Mouse (Mus musculus) G1E (cell line): ENCODE measurements around the gene Rbm43. TPM values are rescaled to one million over a fixed set of nuclear protein-coding genes. Genes with fewer than 3 reads are reported as not detected.

Experiments used
- ATAC-seq: 2 replicates; pipeline ENCODE4 v1.8.0; 2016; ENCODE audit warnings: mild to moderate bottlenecking; ENCODE audit not compliant: insufficient number of reproducible peaks, poor library complexity, low FRiP score, severe bottlenecking; ENCODE audit errors: extremely low read depth
- DNase-seq: peaks from one replicate; pipeline ENCODE4 v3.0.0; 2012; ENCODE audit warnings: low spot score
- H3K27me3 ChIP-seq: 2 replicates; pipeline ENCODE4 v1.6.1; 2012; ENCODE audit warnings: mild to moderate bottlenecking, low read length, inconsistent platforms; ENCODE audit not compliant: insufficient read depth
- H3K36me3 ChIP-seq: replicated peaks from 2 replicates; pipeline ENCODE3; 2012; ENCODE audit warnings: mild to moderate bottlenecking, inconsistent platforms
- H3K4me1 ChIP-seq: 2 replicates; pipeline ENCODE4 v1.6.1; 2012; ENCODE audit warnings: low read depth, low read length, inconsistent platforms, mixed read lengths; ENCODE audit not compliant: insufficient read depth
- H3K4me3 ChIP-seq: 2 replicates; pipeline ENCODE4 v1.5.1; 2012; ENCODE audit warnings: low read depth, mild to moderate bottlenecking, inconsistent platforms, low read length, moderate library complexity, mixed read lengths
- H3K9me3 ChIP-seq: replicated peaks from 2 replicates; pipeline ENCODE4 v1.6.1; 2012; ENCODE audit warnings: inconsistent platforms
- CTCF ChIP-seq: IDR thresholded peaks from 2 replicates; pipeline ENCODE4 v1.5.1; 2012; ENCODE audit warnings: low read depth, low read length, inconsistent platforms, mixed read lengths
- GATA1 ChIP-seq: IDR thresholded peaks from 2 replicates; pipeline ENCODE4 v1.6.1; 2012; ENCODE audit warnings: borderline replicate concordance, low read length, inconsistent platforms, mixed read lengths
- GATA2 ChIP-seq: IDR thresholded peaks from 2 replicates; pipeline ENCODE4 v1.6.1; 2012; ENCODE audit warnings: low read depth, low read length, inconsistent platforms, borderline replicate concordance
- POLR2AphosphoS5 ChIP-seq: IDR thresholded peaks from 2 replicates; pipeline ENCODE4 v1.6.1; 2012; ENCODE audit warnings: low read depth, low read length, inconsistent platforms; ENCODE audit not compliant: insufficient replicate concordance
- TAL1 ChIP-seq: conservative IDR thresholded peaks from 2 replicates; pipeline ENCODE4 v1.6.1; 2012; ENCODE audit warnings: low read depth, low read length, inconsistent platforms, mixed read lengths
- polyA plus RNA-seq: library from polyadenylated mRNA; stranded (reverse); fragments of >175 nt; gene quantifications from 2 replicates; pipeline ENCODE4 v1.2.3, GENCODE M21; 2012
- total RNA-seq, 2 experiments: library from RNA; stranded (forward) in 1 of 2; stranded (reverse) in 1 of 2; fragments of 200-1000 nt in 1 of 2; fragments of >200 nt in 1 of 2; fragmentation: Nextera tagmentation in 1 of 2; gene quantifications; 2 replicates each; pipeline ENCODE4 v1.2.3; 2014 to 2017

The Rbm43 gene
- total and polyA plus RNA-seq, 3 experiments, result 13.3 to 67.7 (median 32.0) TPM

- Histone ChIP-seq H3K36me3 (no peaks in the 10 kb centered on the region), H3K9me3 (no peaks in the 10 kb centered on the region), H3K4me3 (no peak overlapping the region), H3K27me3 (no peaks in the 10 kb centered on the region; the same call in 1 of the 2 replicates), H3K4me1 (peaks cover 6% of the 10 kb centered on the region; the same call in 1 of the 2 replicates)
- TF ChIP-seq CTCF (no peak), POLR2AphosphoS5 (no peak), TAL1 (no peak)
- DNase-seq (no peak), ATAC-seq (no peak)
Observed at GRCm38 (mm10) chr2:51945812-51946211, 10.8 kb upstream of the Rbm43 start.

- Histone ChIP-seq H3K36me3 (peaks cover 5% of the 10 kb centered on the region), H3K27me3 (no peaks in the 10 kb centered on the region; the same call in 1 of the 2 replicates), H3K4me3 (no peak overlapping the region), H3K9me3 (no peaks in the 10 kb centered on the region), H3K4me1 (peaks cover 29% of the 10 kb centered on the region)
- ATAC-seq, result peak; percentile 52
- no peak for DNase-seq
- TF ChIP-seq GATA1 (no peak), TAL1 (peak; percentile 47; the same call in 1 of the 2 replicates), GATA2 (no peak), CTCF (no peak), POLR2AphosphoS5 (no peak)
Observed at GRCm38 (mm10) chr2:51941832-51942231, 6.9 kb upstream of the Rbm43 start.

- no peak overlapping the region for H3K4me3 ChIP-seq
- H3K27me3 ChIP-seq, result no peaks in the 10 kb centered on the region
- no peak for TF ChIP-seq TAL1
- TF ChIP-seq GATA2, result no peak
- ATAC-seq (0 out of 2 replicates have a peak, but pooled peaks have one; percentile 15), DNase-seq (no peak)
- H3K9me3 ChIP-seq, result no peaks in the 10 kb centered on the region
- peaks cover 7% of the 10 kb centered on the region for H3K36me3 ChIP-seq
- peaks cover 50% of the 10 kb centered on the region for H3K4me1 ChIP-seq
Observed at GRCm38 (mm10) chr2:51938750-51939149, 3.8 kb upstream of the Rbm43 start.

- H3K36me3 ChIP-seq, result peaks cover 14% of the 10 kb centered on the region
- H3K9me3 ChIP-seq, result no peaks in the 10 kb centered on the region
- peaks cover 63% of the 10 kb centered on the region for H3K4me1 ChIP-seq
- H3K4me3 ChIP-seq, result no peak overlapping the region
- no peak for ATAC-seq
- H3K27me3 ChIP-seq, result no peaks in the 10 kb centered on the region
- TF ChIP-seq CTCF (no peak), GATA1 (no peak), TAL1 (no peak)
- no peak for DNase-seq
Observed at GRCm38 (mm10) chr2:51937004-51937403, 2.0 kb upstream of the Rbm43 start.

- peaks cover 17% of the 10 kb centered on the region for H3K36me3 ChIP-seq
- H3K4me3 ChIP-seq, result no peak overlapping the region
- TF ChIP-seq POLR2AphosphoS5, result no peak
- no peak for TF ChIP-seq TAL1
- H3K27me3 ChIP-seq, result no peaks in the 10 kb centered on the region
- DNase-seq (no peak), ATAC-seq (no peak)
- H3K9me3 ChIP-seq, result no peaks in the 10 kb centered on the region
- peaks cover 63% of the 10 kb centered on the region for H3K4me1 ChIP-seq
Observed at GRCm38 (mm10) chr2:51936585-51936984, 1.6 kb upstream of the Rbm43 start.

GRCm38 (mm10) chr2:51935921-51936320, 958 bp upstream of the Rbm43 start:
- Histone ChIP-seq H3K9me3 (0 out of 2 replicates have a peak, but pooled peaks cover under 1% of the 10 kb centered on the region), H3K4me3 (peak overlapping the region; percentile 85; the same call in 1 of the 2 replicates), H3K4me1 (peaks cover 62% of the 10 kb centered on the region), H3K36me3 (peaks cover 23% of the 10 kb centered on the region), H3K27me3 (no peaks in the 10 kb centered on the region)
- DNase-seq (no peak), ATAC-seq (no peak)
- TF ChIP-seq POLR2AphosphoS5, result no peak
- TF ChIP-seq TAL1, result no peak
- TF ChIP-seq CTCF, result no peak
- TF ChIP-seq GATA2, result no peak
- no peak for TF ChIP-seq GATA1

- peak overlapping the region; percentile 85 for H3K4me3 ChIP-seq
- TF ChIP-seq TAL1 (peak; percentile 50; the same call in 1 of the 2 replicates), CTCF (no peak)
- ATAC-seq (peak; percentile 42), DNase-seq (peak; percentile 37)
- H3K36me3 ChIP-seq, result peaks cover 44% of the 10 kb centered on the region
- H3K27me3 ChIP-seq, result no peaks in the 10 kb centered on the region
- H3K4me1 ChIP-seq, result peaks cover 56% of the 10 kb centered on the region
- H3K9me3 ChIP-seq, result peaks cover 5% of the 10 kb centered on the region; the same call in 1 of the 2 replicates
Observed at GRCm38 (mm10) chr2:51933341-51934134, 1.4 kb downstream of the Rbm43 start.
